Mouse (Mus musculus) naive thymus-derived CD4-positive, alpha-beta T cell, adult 2 months (primary cell): ENCODE measurements around the gene Gm20388.

Experiments
- DNase-seq: peaks from one replicate; pipeline ENCODE4 v3.0.0-alpha.2; 2011; ENCODE audit warnings: low read depth

Gm20388 gene

DNA sequence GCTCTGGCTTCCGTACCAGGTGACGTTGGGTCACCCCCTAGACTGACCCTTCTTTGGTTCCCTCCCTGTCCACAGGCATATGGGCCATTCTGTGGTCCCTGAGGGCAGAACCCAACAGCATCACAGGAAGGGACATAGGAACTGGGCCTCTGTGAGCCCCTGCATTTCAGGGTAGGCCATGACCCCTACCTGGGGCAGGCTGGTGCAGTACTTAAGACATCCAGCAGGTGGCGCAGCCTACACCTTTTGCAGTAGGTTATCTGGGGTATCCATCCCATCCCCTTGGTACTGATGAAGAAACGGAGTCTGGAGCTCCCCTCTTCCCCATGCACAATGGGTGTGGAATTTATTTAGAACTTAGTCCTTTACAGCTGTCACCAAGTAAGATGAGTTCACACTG, 1783.8 kb downstream of the Gm20388 start:
- DNase-seq = peak; percentile 63

DNA sequence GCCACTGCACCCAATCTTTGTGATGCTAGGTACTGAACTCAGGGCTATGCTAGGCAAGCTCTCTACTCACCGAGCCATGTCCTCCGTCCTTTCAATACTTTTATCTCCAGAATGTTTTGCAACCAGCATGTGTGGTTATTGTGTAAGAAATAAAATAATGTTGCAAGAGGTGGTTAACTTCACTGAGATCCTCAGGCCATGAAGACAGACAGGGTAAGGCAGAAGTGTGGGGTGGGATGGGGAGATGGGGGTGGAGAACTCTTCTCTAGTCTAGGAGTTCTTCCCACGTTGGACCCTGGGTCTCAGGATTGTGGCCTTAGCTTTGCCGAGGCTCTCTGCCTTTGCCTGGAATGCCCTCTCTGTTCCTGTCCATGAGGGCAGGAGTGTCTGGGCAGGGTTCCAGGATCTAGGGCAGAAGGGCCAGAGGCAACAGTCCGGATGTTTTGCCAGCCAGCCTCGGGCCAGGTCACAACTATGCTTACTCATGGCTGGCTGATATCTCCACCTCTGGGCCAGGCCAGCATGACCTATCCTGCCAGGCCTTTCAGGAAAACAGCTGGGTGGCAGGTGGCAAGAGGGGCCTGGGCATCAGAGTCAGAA, 1785.0 kb downstream of the Gm20388 start:
- no peak for DNase-seq

DNA sequence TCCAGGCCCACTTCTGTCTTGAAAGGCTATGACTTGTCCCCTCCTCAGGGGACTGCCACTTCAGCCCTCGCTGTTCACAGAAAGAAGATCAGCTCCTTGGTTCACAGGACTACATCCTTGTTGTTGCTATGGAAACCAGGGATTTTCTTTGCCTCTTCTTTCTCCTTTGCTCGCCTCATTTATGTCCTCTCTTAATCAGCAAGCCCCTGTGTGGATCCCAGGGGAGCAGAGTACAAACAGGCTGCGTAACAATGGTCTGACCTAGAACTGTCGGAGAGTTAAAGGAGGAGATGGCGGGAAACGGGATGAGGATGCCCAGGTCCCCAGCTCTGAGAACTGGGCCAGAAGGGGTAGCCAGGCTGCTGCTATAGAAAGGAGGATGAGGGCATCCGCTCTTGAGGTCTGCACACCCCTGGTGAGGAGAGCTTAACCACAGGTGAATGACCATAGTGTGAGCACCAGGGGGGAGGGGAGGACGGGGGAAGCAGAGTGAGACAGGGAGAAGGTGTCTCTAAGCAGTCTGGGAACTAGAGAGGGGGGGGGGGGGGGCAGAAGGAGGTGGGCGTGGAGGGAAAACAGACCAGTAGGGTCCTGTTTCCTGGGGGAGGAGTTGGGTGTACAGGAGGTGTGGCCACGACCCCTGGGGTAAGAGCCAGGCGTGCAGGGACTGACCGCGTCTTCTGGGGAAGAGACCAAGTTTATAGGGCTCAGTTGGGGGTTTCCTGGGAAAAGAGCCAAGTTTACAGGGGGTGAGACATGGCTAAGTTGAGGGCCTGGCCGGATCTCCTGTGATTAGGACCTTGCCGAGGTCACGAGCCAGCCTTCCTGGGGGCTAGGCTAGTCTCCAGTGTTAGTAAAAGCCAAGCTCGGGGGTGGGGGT, 1787.3 kb downstream of the Gm20388 start:
- DNase-seq = no peak

- DNase-seq = no peak
These were observed 1788.0 kb downstream of the Gm20388 start for GRCm38 (mm10) chr8:121698615-121699101.

GRCm38 (mm10) chr8:121699936-121700335, 1789.3 kb downstream of the Gm20388 start:
- no peak for DNase-seq

- DNase-seq = no peak
These were observed 1794.5 kb downstream of the Gm20388 start for GRCm38 (mm10) chr8:121705174-121705573.

GRCm38 (mm10) chr8:121706956-121707355, 1796.3 kb downstream of the Gm20388 start:
- no peak for DNase-seq

GRCm38 (mm10) chr8:121708406-121708805, 1797.8 kb downstream of the Gm20388 start:
- DNase-seq = no peak

- DNase-seq = no peak
These were observed 1806.9 kb downstream of the Gm20388 start for GRCm38 (mm10) chr8:121717502-121717901.

DNA sequence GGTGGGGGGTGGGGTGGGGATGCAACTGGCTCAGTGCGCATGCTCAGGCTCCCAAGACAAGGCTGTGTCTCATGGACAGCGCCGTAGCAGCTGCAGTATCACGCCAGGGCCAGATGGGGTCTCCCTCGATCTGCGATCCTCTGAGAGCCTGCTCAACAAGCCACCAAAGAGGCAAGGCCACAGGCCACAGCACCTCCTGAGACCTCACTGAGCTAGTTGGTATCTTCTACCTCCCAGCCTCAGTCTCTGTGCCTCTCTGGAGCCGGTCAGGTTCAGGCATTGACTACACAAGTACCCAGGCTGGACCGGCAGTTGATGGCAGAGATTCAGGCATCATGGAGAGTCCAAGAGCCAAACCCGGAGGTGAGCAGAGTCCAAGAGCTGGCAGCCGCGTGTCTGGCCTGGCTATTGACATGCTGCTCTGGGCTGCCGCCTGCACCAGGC, 1807.4 kb downstream of the Gm20388 start:
- DNase-seq = peak; percentile 16

- no peak for DNase-seq
These were observed 1808.3 kb downstream of the Gm20388 start for GRCm38 (mm10) chr8:121718925-121719324.

DNA sequence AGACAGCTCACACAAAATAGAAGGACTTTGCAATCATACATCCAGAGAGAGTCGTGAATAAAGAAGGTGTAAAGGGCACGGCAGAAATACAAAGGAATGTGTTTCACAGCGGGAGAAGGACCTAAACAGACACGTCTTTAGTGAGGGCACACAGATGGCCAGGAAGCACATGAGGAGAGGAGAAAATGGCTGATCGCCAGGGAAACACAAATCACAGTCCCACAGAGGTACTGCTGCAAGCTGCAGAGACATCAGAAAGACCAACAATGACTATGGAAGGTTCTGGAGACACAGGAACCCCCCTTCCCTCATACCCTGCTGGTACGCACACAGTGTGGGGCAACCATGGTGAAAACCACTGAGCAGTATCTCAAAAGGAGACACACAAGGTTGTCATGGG, 1810.4 kb downstream of the Gm20388 start:
- no peak for DNase-seq

DNA sequence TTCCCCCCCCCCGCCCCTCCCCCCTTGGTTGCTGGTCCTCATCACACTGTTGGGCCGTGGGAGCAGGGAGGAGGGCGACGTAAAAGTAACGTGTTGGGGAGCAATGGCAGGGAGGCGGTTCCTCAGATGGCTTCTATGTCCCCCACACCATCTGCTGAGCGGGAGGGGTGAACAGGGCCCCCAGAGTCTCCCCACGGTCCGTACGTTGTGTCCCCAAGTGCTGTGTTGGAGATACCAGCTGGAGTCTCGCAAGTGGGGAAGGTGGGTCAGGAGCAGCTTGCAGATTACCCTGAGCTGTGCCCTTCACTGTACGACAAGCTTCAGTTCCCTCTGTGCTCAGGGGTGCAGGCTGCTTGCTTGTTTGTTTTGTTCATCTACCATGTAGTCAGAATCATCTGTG, 1813.2 kb downstream of the Gm20388 start:
- no peak for DNase-seq

DNA sequence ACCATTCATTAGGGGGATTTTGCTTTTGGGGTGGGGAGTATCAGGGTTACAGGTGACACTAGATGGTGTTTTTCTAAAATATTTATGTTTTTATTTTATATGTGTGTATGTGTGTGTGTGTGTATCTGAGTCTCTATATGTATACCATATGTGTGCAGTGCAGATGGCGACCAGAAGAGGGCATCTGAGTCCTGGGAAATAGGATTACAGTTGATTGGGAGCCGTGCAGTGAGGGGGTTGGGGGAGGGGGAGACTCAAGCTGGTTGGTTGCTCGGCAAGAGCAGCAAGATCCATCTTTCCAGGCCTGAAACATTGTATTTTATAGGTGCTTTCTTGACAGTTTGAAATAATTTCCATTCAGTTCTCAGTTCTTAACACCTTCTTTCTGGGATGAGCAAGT, 1816.5 kb downstream of the Gm20388 start:
- DNase-seq = no peak

DNA sequence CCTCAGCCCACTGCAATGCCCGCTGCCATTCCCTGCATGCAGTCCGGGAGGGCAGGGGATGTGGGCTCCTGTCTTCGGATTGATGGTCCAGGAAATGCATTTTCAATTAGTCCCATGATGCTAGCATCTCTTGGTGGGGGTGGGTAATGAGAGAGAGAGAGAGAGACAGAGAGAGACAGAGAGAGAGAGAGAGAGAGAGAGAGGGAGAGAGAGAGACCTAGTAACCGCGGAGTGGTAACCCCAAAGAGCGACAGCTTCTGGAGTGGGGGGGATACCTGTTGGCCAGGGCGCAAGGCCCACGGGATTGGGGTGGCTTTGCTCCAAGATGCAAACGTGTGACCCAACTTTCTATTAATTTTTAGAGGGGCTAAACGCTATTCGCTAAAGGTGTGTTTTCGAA, 1818.7 kb downstream of the Gm20388 start, which contains the start of gene Jph3:
Jph3 (plus strand) TSS at position 301 of the 400 bp plus-strand sequence.
- DNase-seq = no peak

- DNase-seq = no peak
These were observed 1819.1 kb downstream of the Gm20388 start for GRCm38 (mm10) chr8:121729754-121730153.

DNA sequence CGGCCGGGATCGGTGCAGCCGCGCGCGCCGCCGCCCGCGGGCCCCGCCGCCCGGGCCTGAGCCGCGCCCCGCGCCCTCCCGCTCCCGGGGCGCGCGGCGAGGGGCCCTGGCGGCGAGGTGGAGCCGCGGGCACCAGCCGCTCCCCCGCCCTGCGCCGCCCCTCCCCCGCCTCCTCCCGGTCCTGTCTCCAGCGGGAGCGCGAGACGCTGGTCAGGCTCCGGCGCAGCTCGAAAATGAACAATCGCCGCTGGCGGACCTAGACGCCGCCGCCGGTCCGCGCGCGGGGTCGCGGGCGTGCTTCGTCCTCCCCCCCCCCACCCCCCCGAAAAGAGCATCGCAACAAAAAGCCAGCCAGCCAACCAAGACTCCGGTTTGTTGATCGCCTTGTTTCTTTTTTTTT, 1819.5 kb downstream of the Gm20388 start:
- DNase-seq = no peak

GRCm38 (mm10) chr8:121730646-121731045, 1820.0 kb downstream of the Gm20388 start:
- no peak for DNase-seq

DNA sequence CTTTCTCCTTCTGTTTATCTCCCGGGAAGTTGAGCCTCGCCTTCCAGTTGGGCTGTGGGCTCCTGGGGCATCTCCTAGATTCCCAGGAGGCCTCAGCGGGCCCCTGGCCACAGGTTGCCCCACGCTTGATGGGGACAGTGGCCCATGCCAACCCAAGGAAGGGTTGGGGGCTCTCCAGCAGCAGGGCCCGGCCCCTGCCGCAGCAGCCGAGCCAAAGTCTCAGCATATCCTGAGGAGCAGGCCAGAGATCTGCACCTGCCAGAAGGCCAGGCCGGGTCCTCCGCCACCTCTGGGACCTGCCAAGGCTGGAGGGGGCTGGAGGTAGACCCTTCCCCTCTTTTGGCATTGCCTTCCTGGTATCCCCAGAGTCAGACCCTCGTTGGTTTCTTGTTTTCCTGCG, 1820.4 kb downstream of the Gm20388 start:
- no peak for DNase-seq

DNA sequence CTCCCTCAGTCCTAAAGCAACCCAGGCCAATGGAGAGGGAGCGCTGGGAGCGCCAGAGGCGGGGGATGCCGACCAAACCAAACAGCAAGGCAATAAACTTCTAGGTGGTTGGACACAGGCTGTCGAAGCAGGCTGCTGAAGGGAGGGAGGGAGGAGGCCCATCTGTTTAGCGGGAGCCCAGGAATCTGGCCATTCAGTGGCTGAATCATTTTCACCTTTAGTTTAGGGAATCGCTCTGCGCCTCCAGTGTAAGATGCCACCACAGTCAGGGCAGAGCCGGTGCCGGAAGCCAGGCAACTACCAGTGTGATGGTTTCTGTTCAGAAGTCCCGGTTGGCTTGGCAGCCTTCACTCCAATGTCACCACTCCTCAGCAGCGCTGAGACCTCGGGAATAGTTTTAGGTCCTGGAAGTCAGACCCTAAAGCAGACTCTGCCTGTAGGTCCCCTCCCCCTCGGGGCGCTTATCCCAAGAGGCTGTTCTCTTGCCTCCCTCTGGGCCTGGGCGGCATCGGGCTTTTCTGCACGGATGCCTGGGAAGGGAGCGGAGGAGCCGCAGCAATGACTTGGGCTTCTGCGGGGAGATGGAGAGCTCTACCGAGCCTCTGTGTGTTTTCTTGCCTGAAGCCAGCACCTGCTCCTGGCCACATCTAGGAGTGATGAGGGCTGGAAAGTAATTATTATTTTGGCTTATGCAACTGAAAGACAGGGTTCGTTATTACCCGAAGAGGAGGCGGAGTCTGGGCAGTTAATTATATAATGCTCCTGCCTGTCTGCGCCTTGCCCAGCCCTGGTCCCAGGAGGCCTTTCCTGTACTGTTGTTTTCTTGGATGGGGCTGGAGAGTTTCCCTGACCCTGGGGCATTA, 1821.1 kb downstream of the Gm20388 start:
- DNase-seq = no peak

DNA sequence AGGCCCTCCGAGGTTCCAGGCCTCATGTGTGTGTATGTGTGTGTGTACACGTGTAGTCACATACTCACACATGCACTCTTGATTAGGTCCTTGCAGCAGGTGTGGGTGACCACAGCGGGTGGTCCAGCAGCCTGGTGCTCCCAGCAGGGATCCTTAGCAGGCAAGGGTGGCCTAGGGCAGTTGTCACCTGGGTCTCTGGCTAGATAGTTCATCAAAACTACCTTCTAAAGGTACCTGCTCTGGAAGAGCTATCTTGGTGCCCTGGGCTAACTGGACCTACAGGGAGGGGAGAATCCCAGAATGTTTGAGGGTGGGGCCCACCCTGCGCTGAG, 1821.7 kb downstream of the Gm20388 start:
- DNase-seq = no peak

GRCm38 (mm10) chr8:121734262-121734661, 1823.6 kb downstream of the Gm20388 start:
- DNase-seq = no peak
